Mouse (Mus musculus) left cerebral cortex, adult 18-20 months (tissue): ENCODE data around the gene Ube2b. TPM values are rescaled to one million over a fixed set of nuclear protein-coding genes. Genes with fewer than 3 reads are reported as not detected.

Source experiments
- DNase-seq, 2 experiments: peaks; one replicate each; pipeline ENCODE4 v3.0.0; 2021 to 2022; ENCODE audit warnings: low spot score in 2 of 2, mixed read lengths in 1 of 2
- total RNA-seq, 2 experiments: library from RNA; stranded (reverse); gene quantifications; 2 replicates each; pipeline ENCODE4 v1.2.3; 2021

The Ube2b gene
- total RNA-seq, 2 experiments from 2014 or later: 189 to 191 TPM

GRCm38 (mm10) chr11:51938817-51939589 is 61.6 kb downstream of the Ube2b start:
- no peak for DNase-seq

- DNase-seq: no peak
These were observed 63.2 kb downstream of the Ube2b start for GRCm38 (mm10) chr11:51937361-51937781.

- DNase-seq: no peak
These were observed 64.7 kb downstream of the Ube2b start for GRCm38 (mm10) chr11:51935636-51936434.

Other genes starting within 250 kb of the Ube2b start
- 10 to 100 TPM; 17.3 to 18.7 TPM for gene Sec24a, start 237.1 kb downstream of the Ube2b start, total RNA-seq
- 10 to 100 TPM; 67.7 to 71.7 TPM for gene Sar1b, start 237.1 kb downstream of the Ube2b start, total RNA-seq
- gene Jade2, start 143.1 kb downstream of the Ube2b start, total RNA-seq: 10 to 100 TPM; 65.4 to 70.5 TPM
- gene Cdkn2aipnl, start 33.1 kb downstream of the Ube2b start, total RNA-seq: 10 to 100 TPM; 45.7 to 45.8 TPM
- gene Cdkl3, start 3.5 kb upstream of the Ube2b start, total RNA-seq: 10 to 100 TPM; 16.8 to 18.0 TPM
- gene Ppp2ca, start 97.9 kb upstream of the Ube2b start, total RNA-seq: 100 to 1,000 TPM; 120 to 124 TPM
- not detected for gene Olfr1373, start 144.8 kb upstream of the Ube2b start, total RNA-seq
- gene Olfr1371, start 213.2 kb upstream of the Ube2b start, total RNA-seq: not detected
- gene Skp1a, start 231.2 kb upstream of the Ube2b start, total RNA-seq: 100 to 1,000 TPM; 477 to 492 TPM